Mouse (Mus musculus) MEL (cell line): ENCODE measurements at regions not wholly inside any gene's neighbourhood (a gene's known extent, or its start where the extent isn't known, plus 50 kb on each side); places are given as distances from the start of the nearest gene placed in this dataset.

Experiments
- DNase-seq: peaks from one replicate; pipeline ENCODE4 v3.0.0; 2011; ENCODE audit warnings: low read depth, low spot score
- H3K27ac ChIP-seq: 2 replicates; pipeline ENCODE4 v1.5.1; 2012; ENCODE audit warnings: low read depth, mild to moderate bottlenecking, control low read depth, low read length, moderate library complexity; ENCODE audit not compliant: control insufficient read depth
- H3K27me3 ChIP-seq, 2 experiments: fragments of 150-350 bp in 1 of 2; sonication (generic) in 1 of 2; 2 replicates each; pipeline ENCODE4 v1.6.1; 2012; ENCODE audit warnings: low read length in 2 of 2, mild to moderate bottlenecking in 2 of 2, improper control_type of control experiment in 1 of 2, moderate library complexity in 1 of 2; ENCODE audit not compliant: insufficient read depth in 2 of 2, control insufficient read depth in 1 of 2
- H3K36me3 ChIP-seq, 2 experiments: 2 replicates each; pipeline ENCODE4 v1.6.1; 2012 to 2014; ENCODE audit warnings: low read length in 2 of 2, improper control_type of control experiment in 1 of 2, inconsistent platforms in 1 of 2, mild to moderate bottlenecking in 1 of 2; ENCODE audit not compliant: insufficient read depth in 2 of 2, control insufficient read depth in 1 of 2
- H3K4me1 ChIP-seq, 2 experiments: fragments of 150-350 bp in 1 of 2; sonication (generic) in 1 of 2; 2 replicates each; pipeline ENCODE4 v1.6.1; 2012; ENCODE audit warnings: low read length in 2 of 2, improper control_type of control experiment in 1 of 2, mild to moderate bottlenecking in 1 of 2; ENCODE audit not compliant: insufficient read depth in 2 of 2, control insufficient read depth in 1 of 2
- H3K4me3 ChIP-seq, 2 experiments: fragments of 150-350 bp in 1 of 2; sonication (generic) in 1 of 2; 2 replicates each; pipeline ENCODE4 v1.5.1; 2012; ENCODE audit warnings: low read depth in 2 of 2, low read length in 2 of 2, mild to moderate bottlenecking in 2 of 2, moderate library complexity in 2 of 2, control low read depth in 1 of 2, improper control_type of control experiment in 1 of 2; ENCODE audit not compliant: control insufficient read depth in 1 of 2, insufficient read depth in 1 of 2
- H3K79me2 ChIP-seq: 2 replicates; pipeline ENCODE4 v1.6.1; 2012; ENCODE audit warnings: mild to moderate bottlenecking, low read length, moderate library complexity; ENCODE audit not compliant: control insufficient read depth, poor library complexity, insufficient read depth
- H3K9ac ChIP-seq: 2 replicates; pipeline ENCODE4 v1.6.1; 2012; ENCODE audit warnings: low read depth, mild to moderate bottlenecking, control low read depth, low read length, moderate library complexity; ENCODE audit not compliant: control insufficient read depth, poor library complexity, severe bottlenecking
- H3K9me3 ChIP-seq: fragments of 150-350 bp; sonication (generic); replicated peaks from 2 replicates; pipeline ENCODE4 v1.6.1; 2012; ENCODE audit warnings: mild to moderate bottlenecking, low read length, improper control_type of control experiment, moderate library complexity; ENCODE audit not compliant: insufficient read depth
- CTCF ChIP-seq, 3 experiments: IDR thresholded peaks in 2 of 3; conservative IDR thresholded peaks in 1 of 3; 2 replicates each; pipeline ENCODE4 v1.5.1; 2011 to 2012; ENCODE audit warnings: low read length in 3 of 3, low read depth in 2 of 3, mild to moderate bottlenecking in 2 of 3, improper control_type of control experiment in 1 of 3, inconsistent platforms in 1 of 3, mixed read lengths in 1 of 3, moderate library complexity in 1 of 3; ENCODE audit not compliant: control insufficient read depth in 1 of 3, insufficient read depth in 1 of 3, poor library complexity in 1 of 3, severe bottlenecking in 1 of 3
- E2F4 ChIP-seq: IDR thresholded peaks from 2 replicates; pipeline ENCODE4 v1.6.1; 2011; ENCODE audit warnings: low read depth, low read length, improper control_type of control experiment, borderline replicate concordance
- ELF1 ChIP-seq: IDR thresholded peaks from 2 replicates; pipeline ENCODE4 v1.6.1; 2014; ENCODE audit warnings: low read depth, mild to moderate bottlenecking, inconsistent platforms, low read length, improper control_type of control experiment, moderate library complexity
- ETS1 ChIP-seq: IDR thresholded peaks from 2 replicates; pipeline ENCODE4 v1.6.1; 2012; ENCODE audit warnings: low read depth, mild to moderate bottlenecking, inconsistent platforms, low read length, improper control_type of control experiment, moderate library complexity
- JUND ChIP-seq: IDR thresholded peaks from 2 replicates; pipeline ENCODE4 v1.6.1; 2011; ENCODE audit warnings: low read depth, mild to moderate bottlenecking, improper control_type of control experiment, low read length
- KAT2A ChIP-seq: conservative IDR thresholded peaks from 2 replicates; pipeline ENCODE4 v1.6.1; 2012; ENCODE audit warnings: low read depth, low read length, improper control_type of control experiment, inconsistent platforms
- MAFK ChIP-seq: IDR thresholded peaks from 2 replicates; pipeline ENCODE4 v1.6.1; 2011; ENCODE audit warnings: low read depth, mild to moderate bottlenecking, low read length, improper control_type of control experiment, borderline replicate concordance
- MAZ ChIP-seq: IDR thresholded peaks from 2 replicates; pipeline ENCODE4 v1.6.1; 2012; ENCODE audit warnings: low read depth, mild to moderate bottlenecking, inconsistent platforms, low read length, improper control_type of control experiment
- MEF2A ChIP-seq: IDR thresholded peaks from 2 replicates; pipeline ENCODE4 v1.6.1; 2014; ENCODE audit warnings: low read depth, mild to moderate bottlenecking, inconsistent platforms, low read length, improper control_type of control experiment; ENCODE audit not compliant: poor library complexity, insufficient replicate concordance, severe bottlenecking; ENCODE audit errors: extremely low read depth
- MYC ChIP-seq: IDR thresholded peaks from 2 replicates; pipeline ENCODE4 v1.6.1; 2011; ENCODE audit warnings: low read depth, mild to moderate bottlenecking, low read length, improper control_type of control experiment, moderate library complexity
- POLR2AphosphoS2 ChIP-seq: IDR thresholded peaks from 2 replicates; pipeline ENCODE4 v1.6.1; 2011; ENCODE audit warnings: low read length, improper control_type of control experiment
- POLR2AphosphoS5 ChIP-seq: IDR thresholded peaks from 2 replicates; pipeline ENCODE4 v1.6.1; 2012; ENCODE audit warnings: low read depth, borderline replicate concordance, mild to moderate bottlenecking, inconsistent platforms, low read length, moderate library complexity, mixed read lengths
- TAL1 ChIP-seq: IDR thresholded peaks from 2 replicates; pipeline ENCODE4 v1.6.1; 2012; ENCODE audit warnings: mild to moderate bottlenecking, inconsistent platforms, low read length, moderate library complexity, mixed read lengths
- TCF12 ChIP-seq: IDR thresholded peaks from 2 replicates; pipeline ENCODE4 v1.6.1; 2014; ENCODE audit warnings: low read depth, mild to moderate bottlenecking, inconsistent platforms, low read length, improper control_type of control experiment, moderate library complexity
- ZKSCAN1 ChIP-seq: IDR thresholded peaks from 2 replicates; pipeline ENCODE4 v1.6.1; 2012; ENCODE audit warnings: low read depth, mild to moderate bottlenecking, inconsistent platforms, low read length, improper control_type of control experiment, moderate library complexity
- ZMIZ1 ChIP-seq: IDR thresholded peaks from 2 replicates; pipeline ENCODE4 v1.6.1; 2012; ENCODE audit warnings: low read depth, mild to moderate bottlenecking, inconsistent platforms, low read length, improper control_type of control experiment, moderate library complexity
- ZNF384 ChIP-seq: IDR thresholded peaks from 2 replicates; pipeline ENCODE4 v1.6.1; 2012; ENCODE audit warnings: low read depth, mild to moderate bottlenecking, inconsistent platforms, low read length, improper control_type of control experiment

DNA sequence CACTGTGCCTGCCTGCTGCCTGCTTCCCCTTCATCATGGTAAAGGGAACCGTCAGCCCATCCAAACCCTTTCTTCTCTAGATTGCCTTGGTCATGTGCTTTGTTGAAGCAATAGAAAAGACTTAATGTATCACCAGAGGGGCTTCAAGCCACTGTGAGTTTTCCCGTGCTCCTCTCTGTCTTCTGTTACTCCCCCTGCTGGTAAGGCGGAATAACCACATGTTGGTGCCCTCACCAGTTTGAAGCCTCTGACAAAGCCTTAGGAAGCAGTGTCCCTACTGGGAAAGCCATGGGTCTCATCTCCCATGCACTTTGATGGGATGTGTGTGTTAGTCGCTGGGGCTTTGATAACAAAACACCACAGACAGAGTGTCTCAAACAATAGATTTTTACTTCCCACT, 81.3 kb downstream of the Thnsl2 start:
- Histone ChIP-seq H3K4me1 (no peaks in the 10 kb centered on the region), H3K36me3 (no peaks in the 10 kb centered on the region)

GRCm38 (mm10) chr6:71065428-71065827, 78.8 kb downstream of the Thnsl2 start:
- no peaks in the 10 kb centered on the region for H3K36me3 ChIP-seq
- no peak for DNase-seq
- no peak overlapping the region for H3K9ac ChIP-seq
- TF ChIP-seq POLR2AphosphoS2 = no peak
- no peak for TF ChIP-seq ZKSCAN1
- TF ChIP-seq E2F4 = no peak
- TF ChIP-seq POLR2AphosphoS5 = no peak
- no peak for TF ChIP-seq MYC
- TF ChIP-seq MAZ = no peak
- no peak for TF ChIP-seq CTCF (IDR thresholded peaks at IDR 0.05 in 2 of 3, conservative IDR thresholded peaks at IDR 0.05 in 1 of 3; ENCODE audit: control insufficient read depth in 1 of 3, insufficient read depth in 1 of 3, low read depth in 2 of 3, low read length in 3 of 3, poor library complexity in 1 of 3, severe bottlenecking in 1 of 3)
- TF ChIP-seq ETS1 = no peak
- no peak for TF ChIP-seq TCF12
- no peak for TF ChIP-seq MAFK
- TF ChIP-seq ELF1 = no peak
- no peak for TF ChIP-seq JUND
- no peak for TF ChIP-seq TAL1
- no peak for TF ChIP-seq ZMIZ1
- TF ChIP-seq MEF2A = no peak
- TF ChIP-seq KAT2A = no peak
- no peaks in the 10 kb centered on the region for H3K9me3 ChIP-seq
- no peak overlapping the region for H3K27ac ChIP-seq
- no peaks in the 10 kb centered on the region for H3K27me3 ChIP-seq
- no peaks in the 10 kb centered on the region for H3K4me1 ChIP-seq
- H3K4me3 ChIP-seq = no peak overlapping the region
- no peaks in the 10 kb centered on the region for H3K79me2 ChIP-seq

More for the DNA sequence above, 81.3 kb downstream of the Thnsl2 start:
- Histone ChIP-seq H3K9me3 (no peaks in the 10 kb centered on the region), H3K4me3 (no peak overlapping the region), H3K9ac (no peak overlapping the region), H3K27me3 (no peaks in the 10 kb centered on the region), H3K27ac (no peak overlapping the region), H3K79me2 (no peaks in the 10 kb centered on the region)
- DNase-seq = peak; percentile 2
- no peak for TF ChIP-seq ZNF384
- peak in 2 of 3 experiments; percentile 26 to 38; a peak in 4 of 6 replicates for TF ChIP-seq CTCF (IDR thresholded peaks at IDR 0.05 in 2 of 3, conservative IDR thresholded peaks at IDR 0.05 in 1 of 3; ENCODE audit: control insufficient read depth in 1 of 3, insufficient read depth in 1 of 3, low read depth in 2 of 3, low read length in 3 of 3, poor library complexity in 1 of 3, severe bottlenecking in 1 of 3)
